Mouse (Mus musculus) megakaryocyte, embryonic 14.5 days (primary cell): ENCODE measurements around the gene Anapc11.

Experiments used
- FLI1 ChIP-seq: IDR thresholded peaks from 2 replicates; pipeline ENCODE4 v1.6.1; 2012; ENCODE audit warnings: low read length, inconsistent platforms, mixed read lengths
- GATA1 ChIP-seq: IDR thresholded peaks from 3 replicates; pipeline ENCODE4 v1.6.1; 2012; ENCODE audit warnings: mixed read lengths, low read length, inconsistent platforms, borderline replicate concordance

- TF ChIP-seq GATA1, result no peak
- no peak for TF ChIP-seq FLI1
Observed at GRCm38 (mm10) chr11:120577211-120578023, 20.8 kb upstream of the Anapc11 start.
